Mouse (Mus musculus) left cerebral cortex, adult 18-20 months (tissue): ENCODE data around the gene Adora2b. TPM values are rescaled to one million over a fixed set of nuclear protein-coding genes. Genes with fewer than 3 reads are reported as not detected.

Experiments
- total RNA-seq, 2 experiments: library from RNA; stranded (reverse); gene quantifications; 2 replicates each; pipeline ENCODE4 v1.2.3; 2021

Gene Adora2b
- total RNA-seq, 2 experiments from 2014 or later = 6.9 to 7.1 TPM

Other genes starting within 250 kb of the Adora2b start
- 10 to 100 TPM; 17.9 to 18.3 TPM for gene Zswim7, start 32.4 kb downstream of the Adora2b start, total RNA-seq
- gene Ttc19, start 32.5 kb downstream of the Adora2b start, total RNA-seq = 10 to 100 TPM; 89.4 to 91.9 TPM
- gene Pigl, start 209.5 kb downstream of the Adora2b start, total RNA-seq = 1 to 10 TPM; 4.7 to 5.7 TPM
- 100 to 1,000 TPM; 271 to 275 TPM for gene Ncor1, start 209.6 kb downstream of the Adora2b start, total RNA-seq